Mouse (Mus musculus): Measurements from ENCODE around the gene Cxadr. TPM values are rescaled to one million over a fixed set of nuclear protein-coding genes. Genes with fewer than 3 reads are reported as not detected.

Gene Cxadr
- 0.48 and 1.6 TPM in 2 replicates for total RNA-seq (2014; fragmentation: Nextera tagmentation)
- total RNA-seq (2017), result 0.04 TPM in 1 of 2 replicates, not detected in the other

DNA sequence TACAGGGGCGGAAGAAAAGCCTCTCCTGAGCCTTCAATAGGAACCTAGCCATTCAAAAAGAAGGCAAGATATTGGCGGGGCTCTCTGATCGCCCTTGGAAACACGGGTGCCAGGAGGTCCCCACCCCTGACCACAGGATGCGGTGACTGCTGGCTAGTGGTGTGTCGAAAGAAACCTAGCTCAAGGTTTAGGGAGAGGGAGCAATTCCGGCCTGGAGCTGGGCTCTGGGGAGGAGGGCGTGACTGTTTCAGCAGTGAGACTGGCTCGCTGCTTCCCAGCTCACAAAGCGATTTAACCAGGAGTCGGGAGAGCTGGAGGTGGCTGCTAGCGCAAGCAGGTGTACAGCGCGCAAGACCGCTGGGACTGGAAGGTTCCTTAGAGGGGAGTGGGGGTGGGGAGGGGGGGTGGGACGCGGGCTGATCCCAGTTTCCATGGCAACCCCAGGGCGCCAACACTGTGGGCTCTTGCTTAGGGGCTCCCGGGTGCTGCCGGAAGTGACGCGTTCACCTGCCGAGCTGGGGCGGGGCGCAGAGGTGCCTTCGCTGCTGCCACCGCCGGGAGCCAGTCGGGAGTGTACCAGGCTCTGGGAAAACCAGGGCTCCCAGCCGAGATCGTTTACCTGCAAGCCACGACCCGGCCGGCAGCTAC is at the start of gene Cxadr:
TSS of gene Cxadr (plus strand) at position 307 of the 648 bp plus-strand sequence.
- peak; percentile 21; the same call in 1 of the 2 replicates for ATAC-seq (replicated peaks; ENCODE audit: low FRiP score, low TSS enrichment, poor library complexity, severe bottlenecking)

GRCm38 (mm10) chr16:78258989-78259388 is 42.3 kb upstream of the Cxadr start:
- no peak for ATAC-seq (replicated peaks; ENCODE audit: low FRiP score, low TSS enrichment, poor library complexity, severe bottlenecking)

DNA sequence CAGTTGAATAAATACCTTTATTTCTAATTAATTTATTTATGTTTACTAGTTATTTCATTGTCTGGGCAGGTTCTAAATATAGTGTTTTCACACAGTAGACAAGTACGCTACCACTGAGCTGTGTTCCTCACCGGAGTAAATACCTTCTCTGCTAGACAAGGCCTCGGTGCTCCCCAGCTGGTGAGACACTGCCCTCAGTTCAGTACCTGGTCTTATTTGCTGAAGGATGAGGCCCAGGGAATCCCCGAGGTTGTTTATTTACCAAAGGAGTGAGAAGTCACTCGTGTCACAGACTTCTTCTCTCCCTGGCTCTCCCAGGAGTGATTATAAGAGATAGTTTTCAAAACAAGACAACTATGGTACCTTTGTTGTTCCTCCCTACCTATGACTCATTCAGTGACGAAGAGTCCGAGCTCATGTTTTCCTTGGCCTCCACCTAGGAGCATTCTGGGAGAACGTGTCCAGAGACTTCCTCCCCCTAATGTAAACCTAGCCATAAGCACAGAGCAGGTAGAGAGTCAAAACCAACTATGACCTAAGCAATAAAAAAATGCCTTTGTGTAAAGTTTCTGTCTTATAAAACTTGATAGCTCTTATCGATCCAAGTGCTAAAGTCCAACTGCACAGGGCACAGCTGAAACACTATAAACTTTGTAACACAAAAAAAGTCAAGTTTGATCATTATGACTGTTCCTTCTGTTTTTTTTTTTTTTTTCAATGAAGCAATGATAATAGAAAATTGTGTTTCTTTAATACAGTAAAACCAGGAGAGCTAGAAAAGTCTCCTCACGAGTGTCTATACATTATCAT is 41.0 kb upstream of the Cxadr start:
- no peak for ATAC-seq (replicated peaks; ENCODE audit: low FRiP score, low TSS enrichment, poor library complexity, severe bottlenecking)

DNA sequence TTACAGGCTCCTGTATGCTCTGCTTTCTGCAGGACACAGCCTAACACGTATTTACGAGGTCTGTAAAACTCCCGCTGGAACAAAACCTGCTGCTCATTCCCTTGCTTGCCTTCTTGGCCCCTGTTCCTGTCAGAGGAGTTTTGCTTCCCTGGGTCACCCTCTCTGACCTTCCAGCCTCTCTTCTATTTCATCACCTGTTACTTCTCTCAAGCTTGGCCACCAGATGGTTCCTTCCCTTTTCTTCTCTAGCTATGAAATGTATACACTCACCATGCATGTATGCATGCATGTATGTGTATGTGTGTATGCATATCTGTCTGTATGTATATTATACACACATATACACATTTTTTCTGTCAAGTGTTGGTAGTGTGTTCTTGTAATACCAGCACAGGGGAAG is 39.8 kb upstream of the Cxadr start:
- no peak for ATAC-seq (replicated peaks; ENCODE audit: low FRiP score, low TSS enrichment, poor library complexity, severe bottlenecking)

GRCm38 (mm10) chr16:78264442-78265150 is 36.7 kb upstream of the Cxadr start:
- ATAC-seq (replicated peaks; ENCODE audit: low FRiP score, low TSS enrichment, poor library complexity, severe bottlenecking), result 0 out of 2 replicates have a peak, but pooled peaks have one; percentile 13

DNA sequence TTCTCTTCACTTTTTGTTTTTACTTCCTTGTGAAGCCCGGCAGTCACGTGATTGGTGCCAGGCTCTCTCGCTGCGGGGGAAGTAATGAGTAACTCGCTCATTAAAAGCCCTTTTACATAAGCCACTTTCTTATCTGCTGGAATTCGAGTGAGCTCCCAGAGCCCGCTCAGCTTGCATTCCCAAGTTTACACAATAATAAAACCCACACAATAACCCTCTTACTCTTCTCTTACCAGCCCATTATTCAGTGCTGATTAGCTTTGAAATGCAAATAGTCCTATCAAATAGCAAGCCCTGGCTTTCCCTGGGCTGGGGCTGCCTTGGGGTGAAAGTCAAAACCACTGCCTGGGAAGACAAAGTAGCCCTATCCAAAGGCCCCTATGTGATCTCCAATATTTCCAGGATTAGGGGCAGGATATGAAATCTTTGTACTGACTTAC is 36.1 kb upstream of the Cxadr start:
- peak; percentile 81 for ATAC-seq (replicated peaks; ENCODE audit: low FRiP score, low TSS enrichment, poor library complexity, severe bottlenecking)

- no peak for ATAC-seq (replicated peaks; ENCODE audit: low FRiP score, low TSS enrichment, poor library complexity, severe bottlenecking)
These were observed 35.5 kb upstream of the Cxadr start for GRCm38 (mm10) chr16:78265826-78266225.

DNA sequence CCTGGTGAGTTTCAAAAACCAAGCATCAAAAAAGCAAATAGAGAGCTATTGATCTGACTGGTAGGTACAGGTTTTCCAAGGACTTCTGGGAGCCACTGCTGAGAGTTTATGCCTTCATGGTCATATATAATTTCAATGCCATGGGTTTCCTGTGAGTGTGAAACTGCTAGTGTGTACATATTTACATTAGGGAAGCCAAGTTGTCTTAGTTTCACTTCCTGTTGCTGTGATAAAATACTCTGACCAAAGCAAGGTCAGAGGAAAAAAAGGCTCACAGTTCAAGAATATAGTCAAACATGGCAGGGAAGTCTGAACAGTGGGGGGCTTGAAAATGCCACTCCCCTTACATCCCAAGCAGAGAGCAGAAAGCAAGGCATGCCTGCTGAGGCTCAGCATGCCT is 33.8 kb upstream of the Cxadr start:
- ATAC-seq (replicated peaks; ENCODE audit: low FRiP score, low TSS enrichment, poor library complexity, severe bottlenecking), result no peak

GRCm38 (mm10) chr16:78268167-78268566 is 33.1 kb upstream of the Cxadr start:
- no peak for ATAC-seq (replicated peaks; ENCODE audit: low FRiP score, low TSS enrichment, poor library complexity, severe bottlenecking)

DNA sequence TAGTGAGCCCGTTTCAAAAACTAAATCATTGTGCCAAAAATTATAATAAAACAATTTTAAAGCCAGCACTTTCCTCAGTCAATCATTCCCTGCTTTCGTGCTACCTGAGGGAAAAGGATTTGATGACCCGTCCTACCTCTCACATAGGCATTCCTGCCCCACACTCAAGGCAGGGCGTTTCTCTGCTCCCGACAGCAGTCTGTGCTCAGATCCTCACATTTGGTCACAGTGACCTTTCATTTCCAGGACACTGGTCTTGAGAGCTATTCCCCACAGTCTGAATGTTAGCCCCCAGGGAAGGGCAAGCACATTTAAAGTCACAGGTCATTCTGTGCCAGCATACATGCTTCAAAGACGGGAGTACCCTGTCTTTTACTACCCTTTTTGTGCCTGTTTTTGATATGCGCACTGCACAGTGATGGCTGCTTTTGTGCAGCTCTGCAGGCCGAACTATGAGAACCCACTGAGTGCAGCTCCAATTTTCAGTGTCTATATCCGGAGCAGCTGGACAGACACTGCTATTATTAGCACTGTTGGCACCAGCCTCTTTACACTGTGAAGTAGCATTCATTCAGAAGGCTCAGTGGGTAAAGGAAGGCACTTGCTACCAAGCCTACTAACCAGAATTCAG is 26.3 kb upstream of the Cxadr start:
- no peak for ATAC-seq (replicated peaks; ENCODE audit: low FRiP score, low TSS enrichment, poor library complexity, severe bottlenecking)

DNA sequence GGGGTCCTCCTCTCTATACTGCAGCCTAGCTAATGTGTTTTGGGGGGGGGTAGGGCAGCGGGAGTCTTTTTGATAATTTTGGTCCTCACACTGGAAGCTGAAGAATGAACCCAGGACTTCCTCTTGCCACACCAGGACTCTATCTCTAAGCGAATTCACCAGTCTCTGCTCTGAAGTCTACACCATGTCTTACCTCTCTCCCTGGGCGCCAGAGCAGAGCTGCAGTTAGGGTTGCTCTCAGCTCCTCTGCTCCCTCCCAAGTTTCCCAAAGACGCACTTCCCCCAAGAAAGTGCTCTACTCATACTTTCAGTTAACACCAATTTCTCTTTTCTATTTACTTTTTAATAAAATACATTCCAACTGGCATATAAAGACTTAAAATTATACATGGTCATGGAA is 23.7 kb upstream of the Cxadr start:
- no peak for ATAC-seq (replicated peaks; ENCODE audit: low FRiP score, low TSS enrichment, poor library complexity, severe bottlenecking)

GRCm38 (mm10) chr16:78280093-78280881 is 21.0 kb upstream of the Cxadr start:
- ATAC-seq (replicated peaks; ENCODE audit: low FRiP score, low TSS enrichment, poor library complexity, severe bottlenecking), result no peak

DNA sequence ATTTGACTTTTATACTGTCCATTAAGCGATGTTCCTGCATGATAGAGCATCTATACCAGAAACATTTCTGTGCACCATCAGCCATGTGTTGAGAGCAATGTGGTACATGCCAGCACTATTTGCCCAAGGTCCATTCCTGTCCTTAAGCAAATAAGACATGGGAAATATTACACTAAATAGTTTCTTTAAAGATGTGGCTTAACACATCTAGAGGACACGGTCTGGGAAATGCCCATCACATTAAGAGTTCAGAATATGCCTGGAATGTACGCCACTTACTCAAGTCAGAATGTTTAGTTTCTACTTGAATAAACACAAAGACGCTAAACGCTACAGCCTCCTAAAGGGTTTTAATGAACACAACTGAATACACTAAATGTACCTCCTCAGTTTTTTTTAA is 18.1 kb upstream of the Cxadr start:
- no peak for ATAC-seq (replicated peaks; ENCODE audit: low FRiP score, low TSS enrichment, poor library complexity, severe bottlenecking)

DNA sequence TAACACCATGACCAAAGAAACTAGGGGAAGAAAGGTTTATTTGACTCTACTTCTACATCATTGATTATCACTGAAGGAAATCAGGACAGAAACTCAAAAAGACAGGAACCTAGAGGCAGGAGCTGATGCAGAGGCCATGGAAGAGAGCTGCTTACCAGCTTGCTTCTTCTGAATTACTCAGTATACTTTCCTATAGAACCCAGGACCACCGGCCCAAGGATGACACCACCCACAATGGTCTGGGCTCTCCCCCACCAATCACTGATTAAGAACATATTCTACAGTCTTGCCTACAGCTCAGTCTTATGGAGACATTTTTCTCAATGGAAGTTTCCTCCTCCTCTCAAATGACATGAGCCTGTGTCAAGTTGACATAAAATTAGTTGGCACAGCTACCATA is 7.2 kb upstream of the Cxadr start:
- ATAC-seq (replicated peaks; ENCODE audit: low FRiP score, low TSS enrichment, poor library complexity, severe bottlenecking), result no peak

DNA sequence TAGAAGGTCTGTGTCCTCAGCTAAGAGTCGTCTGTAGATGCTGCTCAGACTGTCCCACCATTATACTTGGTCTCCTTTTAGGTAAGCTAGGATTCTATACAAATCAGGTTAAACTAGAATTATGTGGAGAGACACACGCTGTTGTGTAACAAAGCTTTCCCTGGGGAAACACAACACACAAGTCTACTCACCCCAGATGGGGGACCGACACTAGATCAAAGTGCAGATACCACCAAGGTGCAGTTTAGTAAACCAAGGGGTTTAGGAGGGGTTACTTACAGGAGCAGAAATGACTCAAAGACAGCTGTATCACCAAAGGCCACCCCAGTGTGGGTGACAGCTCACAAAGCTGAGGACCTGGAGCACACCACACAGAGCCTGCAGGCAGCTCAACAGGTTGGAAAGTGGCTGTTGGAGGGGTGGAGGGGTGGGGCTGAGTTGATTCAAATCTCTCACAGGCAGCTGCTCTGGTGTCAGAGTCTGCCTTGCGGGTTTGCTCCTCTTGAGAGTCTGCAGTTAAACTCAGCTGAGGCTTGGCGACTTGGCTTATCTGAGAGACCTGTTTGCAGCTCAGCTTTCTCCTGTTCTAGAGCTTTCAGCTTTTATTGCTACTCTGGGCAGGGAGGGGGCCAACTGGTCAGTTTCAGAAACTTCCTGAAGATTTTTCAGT is 6.5 kb upstream of the Cxadr start:
- peak; percentile 99 for ATAC-seq (replicated peaks; ENCODE audit: low FRiP score, low TSS enrichment, poor library complexity, severe bottlenecking)

GRCm38 (mm10) chr16:78295601-78296000 is 5.7 kb upstream of the Cxadr start:
- ATAC-seq (replicated peaks; ENCODE audit: low FRiP score, low TSS enrichment, poor library complexity, severe bottlenecking), result peak; percentile 50; the same call in 1 of the 2 replicates

- ATAC-seq (replicated peaks; ENCODE audit: low FRiP score, low TSS enrichment, poor library complexity, severe bottlenecking), result no peak
These were observed 5.2 kb upstream of the Cxadr start for GRCm38 (mm10) chr16:78296114-78296513.
